Mouse (Mus musculus) natural killer cell, adult 2 months (primary cell): ENCODE results near the gene H2al2a.
"Not testable (repeated sequence)": the region's sequence is repeated elsewhere in the genome, so short reads cannot be mapped to it uniquely, and the experiment has no call there.

ENCODE experiments used
- DNase-seq, 2 experiments: peaks; one replicate each; pipeline ENCODE4 v3.0.0; 2022; ENCODE audit warnings: low spot score in 2 of 2

H2al2a gene

DNA sequence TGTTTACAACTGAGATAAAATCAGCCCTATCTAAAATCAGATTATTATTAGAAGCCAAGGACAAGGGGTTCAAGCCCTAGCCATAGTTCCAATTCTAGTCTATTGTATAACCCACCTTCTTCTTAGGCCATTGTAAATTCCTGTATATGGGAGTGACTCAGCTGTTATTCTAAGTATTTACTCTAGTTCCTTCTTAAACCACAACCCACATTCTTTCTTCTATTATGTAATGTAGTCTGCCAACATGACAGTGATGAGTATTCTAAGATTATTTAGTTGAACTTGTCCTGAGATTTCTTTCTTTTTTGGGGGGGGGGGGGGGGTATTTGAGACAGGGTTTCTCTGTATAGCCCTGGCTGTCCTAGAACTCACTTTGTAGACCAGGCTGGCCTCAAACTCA, 19.1 kb downstream of the H2al2a start:
- not testable (repeated sequence) for DNase-seq

- no peak for DNase-seq
Measured at GRCm38 (mm10) chr2:17975601-17976327, 21.0 kb downstream of the H2al2a start.

GRCm38 (mm10) chr2:17973868-17974440, 22.8 kb downstream of the H2al2a start:
- DNase-seq = no peak

DNA sequence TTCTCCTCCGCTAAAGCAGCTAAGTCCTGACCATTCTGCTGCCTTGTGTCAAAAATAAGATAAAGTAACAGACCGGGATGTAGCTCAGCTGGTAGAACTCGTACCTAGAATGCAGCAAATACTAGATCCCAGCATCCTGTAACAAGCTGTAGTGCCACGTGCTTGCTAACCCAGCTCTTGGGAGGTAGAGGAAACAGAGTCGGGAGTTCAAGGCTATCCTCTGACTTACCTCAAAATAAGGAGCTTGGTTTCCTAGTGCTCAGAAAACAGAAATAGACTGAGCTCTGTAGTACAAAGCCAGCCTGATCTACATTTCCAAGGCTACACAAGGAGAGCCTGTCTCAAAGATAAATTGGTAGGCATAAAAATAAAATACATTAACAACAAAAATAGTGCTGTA, 23.5 kb downstream of the H2al2a start:
- DNase-seq = no peak

- no peak for DNase-seq
Measured at GRCm38 (mm10) chr2:17972843-17973242, 23.9 kb downstream of the H2al2a start.

DNA sequence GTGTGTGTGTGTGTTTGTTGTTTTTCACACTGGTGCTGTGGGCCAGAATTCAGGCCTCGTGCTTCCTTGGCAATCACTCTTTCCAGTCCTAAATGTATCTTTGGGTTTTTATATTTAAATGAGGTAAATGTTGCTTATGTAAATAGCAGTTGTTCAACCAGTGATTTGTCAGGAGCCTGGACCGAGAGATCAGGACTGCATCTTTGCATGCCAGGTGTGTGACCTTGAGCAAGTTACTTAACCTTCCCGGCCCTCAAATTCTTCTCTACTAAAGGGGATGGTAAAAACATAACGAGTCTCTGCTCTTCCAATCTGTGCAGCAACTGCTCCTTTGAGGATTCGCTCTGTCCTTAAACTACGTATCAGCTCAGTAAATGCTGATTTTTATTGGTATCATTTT, 25.4 kb downstream of the H2al2a start:
- DNase-seq = no peak

GRCm38 (mm10) chr2:17970662-17971061, 26.1 kb downstream of the H2al2a start:
- no peak for DNase-seq

GRCm38 (mm10) chr2:17970187-17970586, 26.6 kb downstream of the H2al2a start:
- no peak for DNase-seq

GRCm38 (mm10) chr2:17968571-17968970, 28.2 kb downstream of the H2al2a start:
- no peak for DNase-seq

GRCm38 (mm10) chr2:17968037-17968436, 28.7 kb downstream of the H2al2a start:
- not testable (repeated sequence) for DNase-seq

- DNase-seq = no peak
Measured at GRCm38 (mm10) chr2:17959501-17959900, 37.3 kb downstream of the H2al2a start.

DNA sequence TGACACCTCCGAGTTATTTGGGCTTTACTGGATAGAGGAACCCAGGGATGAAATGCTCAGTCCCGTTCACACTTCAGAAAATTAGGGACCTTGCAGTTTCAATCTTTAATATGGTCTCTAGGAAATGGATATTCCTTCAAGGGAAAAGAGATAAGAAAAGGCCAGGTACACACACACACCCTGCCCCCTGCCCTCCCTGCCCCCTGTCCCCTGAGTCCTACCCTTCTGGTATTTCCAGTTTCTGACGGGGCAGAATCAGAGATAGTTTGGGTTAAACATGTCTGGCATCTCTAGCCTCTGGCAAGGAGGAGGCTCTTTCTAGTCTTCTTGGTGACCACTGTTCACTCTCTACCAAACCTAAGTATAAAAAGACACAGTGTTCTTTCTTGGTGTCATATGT, 49.9 kb downstream of the H2al2a start:
- DNase-seq = no peak
